Mouse (Mus musculus) erythroblast, embryonic 14.5 days (primary cell): ENCODE measurements around the gene Gm38393.

ENCODE experiments used
- GATA1 ChIP-seq: IDR thresholded peaks from 2 replicates; pipeline ENCODE4 v1.6.1; 2012; ENCODE audit warnings: low read length, inconsistent platforms, mixed read lengths
- TAL1 ChIP-seq: IDR thresholded peaks from 3 replicates; pipeline ENCODE4 v1.6.1; 2012; ENCODE audit warnings: low read length, inconsistent platforms, mixed read lengths

DNA sequence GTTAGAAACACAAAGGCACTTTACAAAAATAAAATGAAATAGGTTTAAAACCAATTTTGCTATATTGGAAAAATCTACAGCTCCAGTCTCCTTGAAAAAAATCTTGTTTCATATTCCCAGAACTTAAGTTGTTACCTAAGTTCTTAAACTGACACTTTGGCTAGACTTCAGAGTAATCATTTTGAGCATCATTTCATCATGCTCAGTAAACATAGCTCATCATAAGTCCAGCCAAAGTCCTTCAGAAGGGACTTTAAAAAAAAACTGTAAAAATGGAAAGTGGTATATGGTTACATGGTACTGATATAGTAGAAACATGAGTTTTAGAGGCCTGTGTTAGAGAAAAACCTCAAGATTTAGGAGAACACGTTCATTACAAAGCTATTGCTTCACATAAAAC is 26.2 kb downstream of the Gm38393 start:
- no peak for TF ChIP-seq TAL1
- TF ChIP-seq GATA1, result no peak
